17 mouse cellular contexts compared by ENCODE assay signal in the genomic region with DNA sequence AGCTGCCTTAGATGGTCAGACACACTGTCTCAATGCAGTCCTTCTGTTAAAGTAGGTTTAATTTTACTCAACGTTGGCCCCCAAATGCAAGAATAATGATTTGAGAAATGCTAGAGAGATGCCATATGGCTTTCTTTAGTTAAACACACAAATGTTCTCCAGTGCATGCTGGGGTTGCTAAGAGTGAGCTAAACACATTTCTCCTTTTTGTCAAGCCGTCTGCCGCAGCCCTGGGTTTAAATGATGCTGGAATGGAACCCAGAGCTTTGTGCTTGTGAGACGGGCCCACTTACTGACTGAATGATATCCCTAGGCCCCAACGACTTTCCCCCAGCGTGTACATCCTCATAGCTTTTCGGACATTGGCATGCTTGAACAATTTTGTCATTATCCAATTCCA.
"Had no signal": no experiment of that assay in that cellular context is flagged by ENCODE, and none has a peak within 500 bp of the region (broad histone marks: within the 10 kb centered on the region; RNA-seq: fewer than 3 reads in every experiment).

No protein-coding gene starts in this region.

- H3K27me3 ChIP-seq: kidney, embryonic 15.5 days; limb, embryonic 12.5 days; liver, embryonic 13.5 days; lung, embryonic 15.5 days; midbrain, embryonic 12.5 days; neural tube, embryonic 13.5 days had no signal

- H3K9ac ChIP-seq: kidney, embryonic 15.5 days; limb, embryonic 12.5 days; liver, embryonic 13.5 days; liver, postnatal 0 days; lung, embryonic 15.5 days; midbrain, embryonic 12.5 days; neural tube, embryonic 13.5 days had no signal

- H3K27ac ChIP-seq: kidney, embryonic 15.5 days; limb, embryonic 12.5 days; liver, embryonic 13.5 days; lung, embryonic 15.5 days; midbrain, embryonic 12.5 days; neural tube, embryonic 13.5 days had no signal

- H3K9me3 ChIP-seq: kidney, embryonic 15.5 days; limb, embryonic 12.5 days; liver, embryonic 13.5 days; lung, embryonic 15.5 days; midbrain, embryonic 12.5 days; neural tube, embryonic 13.5 days had no signal

- DNase-seq: kidney, adult 18-20 months; kidney, postnatal 14 days; liver; liver, embryonic 13.5 days; liver, postnatal 0 days; lung, postnatal 14 days; retina, postnatal 1 day; right cerebral cortex, postnatal 4 days; spleen, adult 18-20 months; thymus, adult 2 months; thymus, postnatal 36 days had no signal

- ATAC-seq: liver, postnatal 0 days; midbrain, embryonic 16.5 days had no signal

- H3K4me3 ChIP-seq: kidney, embryonic 15.5 days; limb, embryonic 12.5 days; liver, embryonic 13.5 days; lung, embryonic 15.5 days; midbrain, embryonic 12.5 days; neural tube, embryonic 13.5 days had no signal

- H3K36me3 ChIP-seq: kidney, embryonic 15.5 days; limb, embryonic 12.5 days; liver, embryonic 13.5 days; lung, embryonic 15.5 days; midbrain, embryonic 12.5 days had no signal

- H3K4me1 ChIP-seq: kidney, embryonic 15.5 days; limb, embryonic 12.5 days; liver, embryonic 13.5 days had no signal

- H3K4me2 ChIP-seq: kidney, embryonic 15.5 days; limb, embryonic 12.5 days; liver, embryonic 13.5 days; lung, embryonic 15.5 days; midbrain, embryonic 12.5 days; neural tube, embryonic 13.5 days had no signal
